Mouse (Mus musculus) forebrain, embryonic 11.5 days (tissue): ENCODE data around the gene Klhl4. TPM values are rescaled to one million over a fixed set of nuclear protein-coding genes. Genes with fewer than 3 reads are reported as not detected.
A peak's percentile ranks its signal among the peaks of the same experiment; 100 is the strongest.

Experiments
- ATAC-seq: fragments of 200-750 bp; cut with Nextera tagmentation; replicated peaks from 2 replicates; pipeline ENCODE4 v1.8.0; 2017; ENCODE audit warnings: moderate TSS enrichment; ENCODE audit not compliant: low FRiP score
- DNase-seq: peaks from one replicate; pipeline ENCODE4 v3.0.0-alpha.2; 2017; ENCODE audit warnings: low spot score
- H3K27ac ChIP-seq: fragments of 300-500 bp; sonication (generic); 2 replicates; pipeline ENCODE4 v1.5.1; 2014; ENCODE audit warnings: low read depth, low read length
- H3K27me3 ChIP-seq: fragments of 300-500 bp; sonication (generic); 2 replicates; pipeline ENCODE4 v1.6.1; 2014; ENCODE audit warnings: mild to moderate bottlenecking, low read length, mixed read lengths; ENCODE audit not compliant: control insufficient read depth, insufficient read depth
- H3K36me3 ChIP-seq: fragments of 300-500 bp; sonication (generic); 2 replicates; pipeline ENCODE4 v1.6.1; 2014; ENCODE audit warnings: mild to moderate bottlenecking, low read length, moderate library complexity, mixed read lengths; ENCODE audit not compliant: control insufficient read depth, insufficient read depth
- H3K4me1 ChIP-seq: fragments of 300-500 bp; sonication (generic); replicated peaks from 2 replicates; pipeline ENCODE4 v1.6.1; 2014; ENCODE audit warnings: low read length, mixed read lengths; ENCODE audit not compliant: control insufficient read depth, insufficient read depth
- H3K4me2 ChIP-seq: fragments of 300-500 bp; sonication (generic); 2 replicates; pipeline ENCODE4 v1.6.1; 2014; ENCODE audit warnings: low read depth, mild to moderate bottlenecking, low read length, moderate library complexity, mixed read lengths; ENCODE audit not compliant: severe bottlenecking
- H3K4me3 ChIP-seq: fragments of 300-500 bp; sonication (generic); 2 replicates; pipeline ENCODE4 v1.5.1; 2014; ENCODE audit warnings: low read depth, low read length
- H3K9ac ChIP-seq: fragments of 300-500 bp; sonication (generic); 2 replicates; pipeline ENCODE4 v1.6.1; 2014; ENCODE audit warnings: low read length
- H3K9me3 ChIP-seq: fragments of 300-500 bp; sonication (generic); 2 replicates; pipeline ENCODE4 v1.6.1; 2016; ENCODE audit warnings: low read length, mixed read lengths; ENCODE audit not compliant: control insufficient read depth
- WGBS: fragments of 180-500 bp; shearing (Covaris S2); extraction: QIAGEN DNeasy Blood & Tissue Kit; methylation state at CpG from one replicate; pipeline ENCODE4 v1.1.7; 2014; 5-methylcytosine and 5-hydroxymethylcytosine counted together
- polyA plus RNA-seq: library from polyadenylated mRNA; unstranded; fragments of >200 nt; fragmentation: Nextera tagmentation; extraction: Ambion mirVana; gene quantifications from 2 replicates; pipeline ENCODE4 v1.2.1, GENCODE M21; 2014

The Klhl4 gene
- 3.5 and 3.7 TPM in 2 replicates for polyA plus RNA-seq

DNA sequence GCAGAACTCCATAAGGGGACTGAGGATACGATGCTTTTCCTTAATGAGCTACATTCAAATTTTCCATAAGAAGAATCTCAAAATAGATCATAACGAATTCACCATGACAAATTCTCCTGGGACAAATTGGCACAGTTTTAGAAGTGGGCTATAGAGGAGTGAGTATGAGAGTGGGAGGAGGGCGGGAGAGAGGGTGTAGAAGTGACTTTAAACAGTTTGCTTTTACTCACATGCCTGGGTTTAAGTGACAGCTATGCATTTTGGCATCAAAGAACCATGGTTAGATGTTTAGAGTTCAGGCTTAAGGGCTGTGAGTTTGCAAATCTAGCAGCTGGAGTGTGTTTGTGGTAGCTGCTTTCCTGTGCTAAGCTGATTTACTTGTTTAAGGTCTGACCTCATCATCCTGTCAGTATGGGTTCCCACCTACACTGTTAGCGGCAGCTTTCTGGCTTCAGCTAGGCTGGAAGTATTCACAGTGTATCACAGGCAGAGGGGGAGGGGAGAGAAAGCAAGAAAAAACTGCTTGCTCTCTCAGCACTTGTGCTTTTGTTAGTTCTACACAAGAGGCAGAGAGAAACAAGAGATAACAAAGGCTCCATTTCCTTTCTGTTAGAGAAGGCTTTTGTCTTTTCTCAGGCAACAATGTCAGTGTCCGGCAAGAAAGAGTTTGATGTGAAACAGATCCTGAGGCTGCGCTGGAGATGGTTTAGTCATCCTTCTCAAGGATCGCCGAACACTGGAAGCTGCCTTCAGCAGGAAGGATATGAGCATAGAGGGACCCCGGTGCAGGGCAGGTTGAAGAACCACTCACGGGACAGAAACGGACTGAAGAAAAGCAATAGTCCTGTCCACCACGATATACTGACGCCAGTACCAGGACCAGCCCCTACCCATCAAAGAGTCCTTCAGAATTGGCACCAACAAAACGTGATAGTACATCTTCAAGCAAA lies at the start of gene Klhl4:
Gene Klhl4, plus strand, starts transcription at position 552 of the 950 bp plus-strand sequence.
- 31% methylated on average over 14 of the region's 14 CpGs for WGBS
- no peaks in the 10 kb centered on the region for H3K9me3 ChIP-seq
- no peak within 1 kb of the TSS for H3K9ac ChIP-seq
- ATAC-seq (peak; percentile 74; the same call in 1 of the 2 replicates), DNase-seq (no peak)
- no peaks in the 10 kb centered on the region for H3K4me1 ChIP-seq
- H3K4me3 ChIP-seq, result no peak within 1 kb of the TSS; the same call in 1 of the 2 replicates
- no peaks in the 10 kb centered on the region for H3K27me3 ChIP-seq
- H3K27ac ChIP-seq, result no peak within 1 kb of the TSS
- H3K4me2 ChIP-seq, result peak within 1 kb of the TSS; percentile 22; the same call in 1 of the 2 replicates
- no peaks in the 10 kb centered on the region for H3K36me3 ChIP-seq

- H3K4me3 ChIP-seq, result no peak overlapping the region
- ATAC-seq, result no peak
Observed at GRCm38 (mm10) chrX:114484153-114484552, 10.0 kb downstream of the Klhl4 start.

DNA sequence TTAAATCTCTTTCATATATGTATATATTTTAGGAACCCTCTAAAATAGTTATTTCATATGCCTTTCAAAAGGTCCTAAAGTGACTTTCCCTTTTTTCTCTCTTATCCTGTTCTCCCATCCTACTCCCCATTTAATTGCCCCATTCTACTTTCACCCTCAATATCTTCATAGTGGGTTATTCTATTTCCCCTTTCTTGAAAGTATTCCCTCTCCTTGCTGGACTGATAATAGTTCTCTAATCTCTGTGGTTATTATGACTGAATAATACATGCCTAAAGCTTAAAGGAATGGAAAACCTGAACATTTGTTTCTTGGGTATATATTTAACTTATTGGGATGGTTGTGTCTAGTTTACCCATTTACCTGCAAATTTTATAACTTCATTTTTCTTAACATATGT lies 12.6 kb downstream of the Klhl4 start:
- no peak for ATAC-seq

More at GRCm38 (mm10) chrX:114484153-114484552, 10.0 kb downstream of the Klhl4 start:
- H3K4me2 ChIP-seq, result no peak overlapping the region
- no peaks in the 10 kb centered on the region for H3K4me1 ChIP-seq
- H3K9me3 ChIP-seq, result no peaks in the 10 kb centered on the region
- H3K27ac ChIP-seq, result no peak overlapping the region
- H3K36me3 ChIP-seq, result no peaks in the 10 kb centered on the region
- no peak overlapping the region for H3K9ac ChIP-seq
- no peaks in the 10 kb centered on the region for H3K27me3 ChIP-seq
- no peak for DNase-seq

GRCm38 (mm10) chrX:114558141-114558540 lies 84.0 kb downstream of the Klhl4 start:
- WGBS, result 34% methylated on average over 3 of the region's 3 CpGs

More for the DNA sequence above, 12.6 kb downstream of the Klhl4 start:
- Histone ChIP-seq H3K9ac (no peak overlapping the region), H3K9me3 (no peaks in the 10 kb centered on the region), H3K27ac (no peak overlapping the region), H3K4me1 (no peaks in the 10 kb centered on the region), H3K4me3 (no peak overlapping the region), H3K27me3 (no peaks in the 10 kb centered on the region), H3K4me2 (no peak overlapping the region), H3K36me3 (no peaks in the 10 kb centered on the region)
- DNase-seq, result no peak

GRCm38 (mm10) chrX:114582311-114582710 lies 108.2 kb downstream of the Klhl4 start:
- no peak for DNase-seq
- ATAC-seq, result no peak
- Histone ChIP-seq H3K9ac (no peak overlapping the region), H3K4me3 (no peak overlapping the region), H3K4me2 (no peak overlapping the region), H3K27me3 (no peaks in the 10 kb centered on the region), H3K27ac (no peak overlapping the region), H3K9me3 (no peaks in the 10 kb centered on the region), H3K36me3 (no peaks in the 10 kb centered on the region), H3K4me1 (no peaks in the 10 kb centered on the region)
- WGBS, result 80% methylated on average over 1 of the region's 1 CpGs

More at GRCm38 (mm10) chrX:114558141-114558540, 84.0 kb downstream of the Klhl4 start:
- no peak overlapping the region for H3K27ac ChIP-seq
- no peak overlapping the region for H3K4me3 ChIP-seq
- H3K9me3 ChIP-seq, result no peaks in the 10 kb centered on the region
- no peak overlapping the region for H3K9ac ChIP-seq
- H3K36me3 ChIP-seq, result no peaks in the 10 kb centered on the region
- DNase-seq (no peak), ATAC-seq (0 out of 2 replicates have a peak, but pooled peaks have one; percentile 39)
- no peaks in the 10 kb centered on the region for H3K27me3 ChIP-seq
- H3K4me1 ChIP-seq, result no peaks in the 10 kb centered on the region
- no peak overlapping the region for H3K4me2 ChIP-seq
